Mouse (Mus musculus) stomach, embryonic 15.5 days (tissue): ENCODE measurements around the gene Bhlha9. TPM values are rescaled to one million over a fixed set of nuclear protein-coding genes. Genes with fewer than 3 reads are reported as not detected.
A peak's percentile ranks its signal among the peaks of the same experiment; 100 is the strongest.
"Not testable (repeated sequence)": the region's sequence is repeated elsewhere in the genome, so short reads cannot be mapped to it uniquely, and the experiment has no call there.

ENCODE experiments used
- ATAC-seq: fragments of 200-750 bp; cut with Nextera tagmentation; 2 replicates; pipeline ENCODE4 v1.8.0; 2017; ENCODE audit warnings: low read depth, moderate number of reproducible peaks, moderate TSS enrichment; ENCODE audit not compliant: insufficient read depth, low FRiP score
- H3K27ac ChIP-seq: fragments of 300-500 bp; sonication (generic); 2 replicates; pipeline ENCODE4 v1.5.1; 2015; ENCODE audit warnings: mild to moderate bottlenecking, inconsistent platforms
- H3K27me3 ChIP-seq: fragments of 300-500 bp; sonication (generic); replicated peaks from 2 replicates; pipeline ENCODE4 v1.6.1; 2015; ENCODE audit warnings: inconsistent platforms
- H3K36me3 ChIP-seq: fragments of 300-500 bp; sonication (generic); 2 replicates; pipeline ENCODE4 v1.6.1; 2015; ENCODE audit warnings: inconsistent platforms
- H3K4me1 ChIP-seq: fragments of 300-500 bp; sonication (generic); 2 replicates; pipeline ENCODE4 v1.6.1; 2015; ENCODE audit warnings: inconsistent platforms
- H3K4me2 ChIP-seq: fragments of 300-500 bp; sonication (generic); 2 replicates; pipeline ENCODE4 v1.6.1; 2015; ENCODE audit warnings: mild to moderate bottlenecking, inconsistent platforms
- H3K4me3 ChIP-seq: fragments of 300-500 bp; sonication (generic); replicated peaks from 2 replicates; pipeline ENCODE4 v1.5.1; 2015; ENCODE audit warnings: inconsistent platforms
- H3K9ac ChIP-seq: fragments of 300-500 bp; sonication (generic); 2 replicates; pipeline ENCODE4 v1.6.1; 2015; ENCODE audit warnings: inconsistent platforms
- H3K9me3 ChIP-seq: fragments of 300-500 bp; sonication (generic); 2 replicates; pipeline ENCODE4 v1.6.1; 2016; ENCODE audit warnings: inconsistent platforms
- WGBS: fragments of 180-500 bp; shearing (Covaris S2); methylation state at CpG from one replicate; pipeline ENCODE4 v1.1.7; 2015; 5-methylcytosine and 5-hydroxymethylcytosine counted together
- polyA plus RNA-seq: library from polyadenylated mRNA; unstranded; fragments of >200 nt; fragmentation: Nextera tagmentation; extraction: Ambion mirVana; gene quantifications from 2 replicates; pipeline ENCODE4 v1.2.1, GENCODE M21; 2015

Gene Bhlha9
- polyA plus RNA-seq, 1 experiment from 2014 or later, result 0.28 TPM

DNA sequence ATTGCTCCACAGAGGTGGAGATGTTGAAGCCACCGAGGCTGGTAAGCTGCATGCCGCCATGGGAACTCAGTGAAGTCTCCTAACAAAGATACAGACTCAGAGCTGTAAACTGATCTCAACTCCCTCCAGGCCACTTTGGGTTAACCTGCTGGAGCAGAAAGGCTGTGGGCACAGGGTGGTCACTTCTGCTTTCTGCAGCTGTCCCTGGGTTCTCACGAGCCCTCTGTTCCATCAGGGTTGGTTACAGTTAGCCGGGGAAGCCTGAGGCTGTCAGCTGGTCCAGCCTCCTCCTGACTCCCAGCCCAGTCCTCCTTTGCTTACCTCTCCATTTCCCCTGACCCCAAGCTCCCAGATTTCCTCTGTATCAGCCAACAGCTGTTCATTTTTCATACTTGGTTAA is 4.5 kb upstream of the Bhlha9 start:
- Histone ChIP-seq H3K4me2 (no peak overlapping the region), H3K4me1 (peaks cover 12% of the 10 kb centered on the region; the same call in 1 of the 2 replicates), H3K4me3 (no peak overlapping the region), H3K9me3 (no peaks in the 10 kb centered on the region), H3K36me3 (no peaks in the 10 kb centered on the region), H3K27ac (no peak overlapping the region), H3K27me3 (peaks cover 47% of the 10 kb centered on the region), H3K9ac (no peak overlapping the region)
- 33% methylated on average over 4 of the region's 4 CpGs for WGBS
- ATAC-seq, result no peak

- H3K4me3 ChIP-seq, result peak overlapping the region; percentile 20
- no peak overlapping the region for H3K9ac ChIP-seq
- H3K4me1 ChIP-seq, result peaks cover 13% of the 10 kb centered on the region; the same call in 1 of the 2 replicates
- H3K9me3 ChIP-seq, result no peaks in the 10 kb centered on the region
- no peak overlapping the region for H3K27ac ChIP-seq
- H3K36me3 ChIP-seq, result no peaks in the 10 kb centered on the region
- peak overlapping the region; percentile 56 for H3K4me2 ChIP-seq
- 4% methylated on average over 64 of the region's 64 CpGs for WGBS
- no peak for ATAC-seq
- peaks cover 48% of the 10 kb centered on the region for H3K27me3 ChIP-seq
Measured at GRCm38 (mm10) chr11:76672561-76673384, 503 bp downstream of the Bhlha9 start.

GRCm38 (mm10) chr11:76674199-76674598 is 1.9 kb downstream of the Bhlha9 start:
- Histone ChIP-seq H3K4me3 (no peak overlapping the region), H3K9ac (no peak overlapping the region), H3K4me2 (no peak overlapping the region), H3K27ac (no peak overlapping the region), H3K27me3 (peaks cover 48% of the 10 kb centered on the region), H3K36me3 (no peaks in the 10 kb centered on the region), H3K4me1 (peaks cover 13% of the 10 kb centered on the region; the same call in 1 of the 2 replicates), H3K9me3 (no peaks in the 10 kb centered on the region)
- 51% methylated on average over 8 of the region's 8 CpGs for WGBS
- ATAC-seq, result no peak

DNA sequence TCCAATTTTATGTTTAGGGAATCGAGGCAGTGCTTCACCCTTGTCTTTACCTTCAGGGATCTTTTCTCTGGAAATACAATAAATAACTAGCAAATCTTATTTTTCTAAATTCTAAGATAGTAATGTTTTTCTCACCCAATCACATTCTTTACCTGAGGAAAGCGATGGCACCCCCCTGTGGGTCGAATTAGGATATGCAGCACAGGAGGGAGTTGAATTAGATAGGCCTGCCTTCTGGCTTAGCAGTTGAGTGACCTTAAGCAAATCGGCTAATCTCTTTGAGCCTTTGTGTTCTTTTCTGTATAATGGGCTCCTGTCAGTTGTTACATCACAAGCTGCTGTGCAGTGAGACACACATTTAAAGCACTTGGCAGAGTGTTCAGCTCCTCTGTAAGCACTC is 2.4 kb downstream of the Bhlha9 start:
- WGBS, result 39% methylated on average over 4 of the region's 4 CpGs

GRCm38 (mm10) chr11:76679508-76679907 is 7.2 kb downstream of the Bhlha9 start, which contains the start of gene Trarg1:
Gene Trarg1, plus strand, starts transcription at chr11:76679808.
- not testable (repeated sequence) for ATAC-seq, H3K9me3 ChIP-seq, H3K9ac ChIP-seq, H3K36me3 ChIP-seq, H3K4me3 ChIP-seq, H3K27ac ChIP-seq, H3K27me3 ChIP-seq, H3K4me1 ChIP-seq
- H3K4me2 ChIP-seq, result peak within 1 kb of the TSS; percentile 11; the same call in 1 of the 2 replicates
- 32% methylated on average over 8 of the region's 8 CpGs for WGBS

More for the DNA sequence above, 2.4 kb downstream of the Bhlha9 start:
- H3K36me3 ChIP-seq, result no peaks in the 10 kb centered on the region
- H3K9ac ChIP-seq, result no peak overlapping the region
- no peaks in the 10 kb centered on the region for H3K9me3 ChIP-seq
- H3K4me3 ChIP-seq, result no peak overlapping the region
- no peak overlapping the region for H3K4me2 ChIP-seq
- H3K4me1 ChIP-seq, result peaks cover 13% of the 10 kb centered on the region; the same call in 1 of the 2 replicates
- peaks cover 48% of the 10 kb centered on the region for H3K27me3 ChIP-seq
- no peak overlapping the region for H3K27ac ChIP-seq
- no peak for ATAC-seq

DNA sequence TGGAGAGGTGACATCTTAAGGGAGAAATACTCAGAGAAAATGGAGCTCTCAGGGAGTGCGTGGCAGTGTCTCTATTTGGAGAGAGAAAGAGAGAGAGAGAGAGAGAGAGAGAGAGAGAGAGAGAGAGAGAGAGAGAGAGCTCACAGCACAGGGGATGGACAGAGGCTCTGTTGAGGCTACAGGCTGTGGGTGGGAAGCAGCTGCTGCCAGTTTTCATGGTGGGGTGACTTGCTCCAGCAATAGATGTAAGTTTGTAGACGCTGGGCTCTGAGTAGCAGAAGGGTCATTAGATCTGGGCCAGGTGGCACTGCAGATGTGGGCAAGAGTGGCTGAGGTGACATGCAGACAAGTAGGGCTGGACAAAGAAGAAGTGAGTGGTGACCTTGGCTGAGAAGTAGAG is 13.3 kb downstream of the Bhlha9 start:
- no peak for ATAC-seq
- 61% methylated on average over 2 of the region's 2 CpGs for WGBS
- no peak overlapping the region for H3K4me3 ChIP-seq

GRCm38 (mm10) chr11:76692096-76692495 is 19.8 kb downstream of the Bhlha9 start:
- Histone ChIP-seq H3K27me3 (no peaks in the 10 kb centered on the region), H3K9me3 (no peaks in the 10 kb centered on the region), H3K4me3 (no peak overlapping the region), H3K27ac (no peak overlapping the region), H3K4me1 (no peaks in the 10 kb centered on the region), H3K9ac (no peak overlapping the region), H3K36me3 (no peaks in the 10 kb centered on the region), H3K4me2 (no peak overlapping the region)
- ATAC-seq, result no peak
- 66% methylated on average over 3 of the region's 3 CpGs for WGBS

More for the DNA sequence above, 13.3 kb downstream of the Bhlha9 start:
- no peak overlapping the region for H3K27ac ChIP-seq
- H3K27me3 ChIP-seq, result no peaks in the 10 kb centered on the region
- no peaks in the 10 kb centered on the region for H3K9me3 ChIP-seq
- no peaks in the 10 kb centered on the region for H3K36me3 ChIP-seq
- no peak overlapping the region for H3K9ac ChIP-seq
- no peaks in the 10 kb centered on the region for H3K4me1 ChIP-seq
- no peak overlapping the region for H3K4me2 ChIP-seq

GRCm38 (mm10) chr11:76695810-76696209 is 23.5 kb downstream of the Bhlha9 start:
- Histone ChIP-seq H3K9me3 (no peaks in the 10 kb centered on the region), H3K4me1 (no peaks in the 10 kb centered on the region), H3K4me3 (no peak overlapping the region), H3K27ac (no peak overlapping the region), H3K9ac (no peak overlapping the region), H3K4me2 (no peak overlapping the region), H3K27me3 (no peaks in the 10 kb centered on the region), H3K36me3 (no peaks in the 10 kb centered on the region)
- 60% methylated on average over 6 of the region's 6 CpGs for WGBS
- ATAC-seq, result no peak

GRCm38 (mm10) chr11:76699626-76700025 is 27.4 kb downstream of the Bhlha9 start:
- Histone ChIP-seq H3K9me3 (no peaks in the 10 kb centered on the region), H3K4me3 (0 out of 2 replicates have a peak overlapping the region, but pooled peaks have one; percentile 9), H3K4me1 (no peaks in the 10 kb centered on the region), H3K9ac (no peak overlapping the region), H3K4me2 (peak overlapping the region; percentile 39), H3K27me3 (no peaks in the 10 kb centered on the region), H3K36me3 (no peaks in the 10 kb centered on the region), H3K27ac (no peak overlapping the region)
- 48% methylated on average over 9 of the region's 9 CpGs for WGBS
- no peak for ATAC-seq

DNA sequence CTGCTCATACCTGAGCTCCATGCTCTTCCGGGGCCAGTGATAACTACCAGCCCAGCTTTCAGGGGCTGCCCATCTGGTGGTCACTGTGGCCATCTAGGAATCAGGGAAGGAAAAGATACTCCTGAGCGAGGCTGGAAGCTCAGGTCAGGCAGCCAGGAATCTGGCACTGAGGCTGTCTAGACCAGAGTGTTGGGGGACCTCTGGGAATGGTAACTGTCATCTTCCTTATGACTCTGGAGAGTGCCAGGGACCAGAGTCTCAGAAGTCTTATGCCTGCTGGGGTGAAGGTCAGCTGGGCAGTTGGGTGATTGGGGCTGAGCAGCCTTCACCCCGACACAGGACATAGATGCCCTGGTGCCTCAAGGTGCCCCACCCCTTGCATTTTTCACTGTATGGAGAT is 35.4 kb downstream of the Bhlha9 start:
- Histone ChIP-seq H3K4me2 (no peak overlapping the region), H3K9me3 (no peaks in the 10 kb centered on the region), H3K36me3 (no peaks in the 10 kb centered on the region), H3K4me3 (no peak overlapping the region), H3K4me1 (peaks cover 2% of the 10 kb centered on the region; the same call in 1 of the 2 replicates), H3K9ac (no peak overlapping the region), H3K27ac (no peak overlapping the region), H3K27me3 (no peaks in the 10 kb centered on the region)
- no peak for ATAC-seq
- 78% methylated on average over 3 of the region's 3 CpGs for WGBS

GRCm38 (mm10) chr11:76708066-76708465 is 35.8 kb downstream of the Bhlha9 start:
- 86% methylated on average over 1 of the region's 1 CpGs for WGBS
- no peak for ATAC-seq

GRCm38 (mm10) chr11:76708881-76709280 is 36.6 kb downstream of the Bhlha9 start:
- H3K36me3 ChIP-seq, result no peaks in the 10 kb centered on the region
- WGBS, result 42% methylated on average over 1 of the region's 1 CpGs
- H3K4me3 ChIP-seq, result no peak overlapping the region
- no peak overlapping the region for H3K9ac ChIP-seq
- no peak for ATAC-seq
- no peak overlapping the region for H3K27ac ChIP-seq
- peaks cover 2% of the 10 kb centered on the region; the same call in 1 of the 2 replicates for H3K4me1 ChIP-seq
- H3K27me3 ChIP-seq, result no peaks in the 10 kb centered on the region
- H3K4me2 ChIP-seq, result no peak overlapping the region
- no peaks in the 10 kb centered on the region for H3K9me3 ChIP-seq

More at GRCm38 (mm10) chr11:76708066-76708465, 35.8 kb downstream of the Bhlha9 start:
- Histone ChIP-seq H3K4me3 (no peak overlapping the region), H3K4me1 (peaks cover 2% of the 10 kb centered on the region; the same call in 1 of the 2 replicates), H3K9ac (no peak overlapping the region), H3K27ac (no peak overlapping the region), H3K27me3 (no peaks in the 10 kb centered on the region), H3K9me3 (no peaks in the 10 kb centered on the region), H3K4me2 (no peak overlapping the region), H3K36me3 (no peaks in the 10 kb centered on the region)
